Mouse (Mus musculus): ENCODE results near the gene Arid5a.

DNA sequence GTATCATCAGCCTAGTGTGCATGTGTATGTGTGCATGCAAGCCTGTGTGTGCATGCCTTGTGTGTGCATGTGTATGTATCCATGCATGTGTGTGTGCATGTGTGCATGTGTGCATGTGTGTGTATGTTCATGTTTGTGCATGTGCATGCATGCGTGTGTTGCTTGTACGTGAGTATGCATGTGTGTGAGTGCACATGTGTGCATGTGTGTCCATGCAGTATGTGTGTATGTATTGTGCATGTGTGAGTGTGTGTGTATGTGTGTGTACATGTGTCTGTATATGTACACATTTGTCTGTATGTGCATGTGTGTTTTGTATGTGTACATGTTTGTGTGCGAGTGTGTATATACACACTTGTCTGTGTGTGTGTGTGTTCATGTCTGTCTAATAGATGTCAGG lies 39.9 kb upstream of the Arid5a start:
- no peak for TF ChIP-seq CTCF (IDR thresholded peaks at IDR 0.05; ENCODE audit: low read depth, low read length)
- no peak for TF ChIP-seq POLR2A (IDR thresholded peaks at IDR 0.05; ENCODE audit: borderline replicate concordance, low read depth, low read length)
